Mouse (Mus musculus) layer of hippocampus, postnatal 36 days (tissue): ENCODE results near the gene Ckap4. TPM values are rescaled to one million over a fixed set of nuclear protein-coding genes. Genes with fewer than 3 reads are reported as not detected.

Experiments
- DNase-seq, 2 experiments: peaks; one replicate each; pipeline ENCODE4 v3.0.0; 2022
- total RNA-seq, 2 experiments: library from RNA; stranded (reverse); gene quantifications; 2 replicates each; pipeline ENCODE4 v1.2.3; 2021

The Ckap4 gene
- 10 to 100 TPM; 21.6 to 22.5 TPM for total RNA-seq

DNA sequence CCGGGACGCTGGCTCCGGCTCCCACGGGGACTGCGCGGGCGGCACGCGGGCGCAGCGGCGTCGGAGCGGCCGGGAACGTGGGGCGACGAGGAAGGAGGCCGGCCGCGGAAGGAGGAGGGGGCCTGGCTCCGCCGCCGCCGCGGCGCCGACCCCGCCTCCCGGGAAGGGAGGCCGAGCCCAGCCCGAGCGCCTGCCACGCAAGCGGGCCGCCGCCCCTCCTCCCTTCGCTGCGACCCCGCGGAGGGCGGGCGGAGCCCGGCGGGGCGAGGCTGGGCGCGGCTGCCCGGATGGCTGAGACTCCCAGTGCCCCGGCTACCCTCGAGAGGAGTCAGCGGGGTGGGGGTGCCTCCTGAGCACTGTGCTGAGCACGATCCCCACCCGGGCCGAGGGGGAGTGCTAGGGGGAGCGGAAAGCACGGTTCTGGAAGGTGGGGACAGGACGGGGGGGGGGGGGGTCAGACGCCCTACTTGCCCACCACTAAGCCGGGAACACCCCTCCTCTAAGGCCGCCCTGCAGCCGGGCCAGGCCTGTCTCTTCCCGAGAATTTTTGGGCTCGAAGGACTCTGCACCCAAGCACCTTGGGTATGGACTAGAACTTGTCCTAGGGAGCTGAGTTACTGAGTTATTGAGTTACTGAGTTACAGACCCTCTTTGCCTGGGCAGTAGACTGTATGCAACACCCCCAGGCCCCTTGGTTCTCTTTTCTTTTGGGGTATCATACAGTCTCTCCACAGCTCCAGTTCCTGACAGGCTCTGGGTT is at the start of gene Ckap4:
Gene Ckap4 (minus strand): TSS at position 151 of the 760 bp plus-strand sequence.
- peak; percentile 41 to 45 for DNase-seq

DNA sequence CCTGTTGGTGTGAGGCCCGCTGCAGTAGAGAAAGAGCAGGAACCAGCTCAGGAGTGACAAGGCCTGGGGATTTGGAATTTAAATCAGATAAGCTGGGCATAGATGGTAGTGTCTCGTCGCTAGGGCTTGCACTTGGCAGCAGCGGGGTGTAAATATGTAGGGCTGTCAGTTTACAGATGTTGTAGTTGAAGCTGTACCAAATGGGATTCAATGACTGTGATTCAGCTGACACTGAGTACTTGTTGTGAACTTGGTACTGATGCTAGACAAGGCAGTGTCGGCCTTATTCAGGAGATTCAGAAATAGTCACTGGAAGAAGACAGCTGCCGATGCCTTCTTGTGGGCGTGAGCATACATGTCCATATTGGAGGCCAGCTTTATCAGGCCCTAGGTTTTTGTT is 48.4 kb upstream of the Ckap4 start:
- peak in 1 of 2 experiments; percentile 11 for DNase-seq

DNA sequence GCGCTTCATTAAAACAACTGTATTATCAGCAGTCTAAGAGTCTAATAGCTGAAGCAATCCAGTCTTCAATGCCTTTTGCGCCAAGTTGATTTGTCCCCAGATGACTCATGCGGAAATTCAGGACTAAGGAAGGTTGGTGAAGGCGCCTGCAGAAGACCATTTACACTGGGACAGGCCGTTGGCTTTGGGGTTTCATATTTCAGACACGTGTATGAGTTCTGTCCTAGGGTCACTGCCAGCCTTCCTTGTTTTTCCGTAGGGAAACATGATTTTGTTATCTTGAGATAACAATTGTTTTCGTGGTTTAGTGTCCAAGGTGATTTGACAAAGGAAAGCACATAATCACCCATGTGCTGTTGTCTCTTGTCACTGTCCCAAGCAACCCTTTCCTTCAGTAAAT is 47.3 kb upstream of the Ckap4 start:
- DNase-seq: no peak

DNA sequence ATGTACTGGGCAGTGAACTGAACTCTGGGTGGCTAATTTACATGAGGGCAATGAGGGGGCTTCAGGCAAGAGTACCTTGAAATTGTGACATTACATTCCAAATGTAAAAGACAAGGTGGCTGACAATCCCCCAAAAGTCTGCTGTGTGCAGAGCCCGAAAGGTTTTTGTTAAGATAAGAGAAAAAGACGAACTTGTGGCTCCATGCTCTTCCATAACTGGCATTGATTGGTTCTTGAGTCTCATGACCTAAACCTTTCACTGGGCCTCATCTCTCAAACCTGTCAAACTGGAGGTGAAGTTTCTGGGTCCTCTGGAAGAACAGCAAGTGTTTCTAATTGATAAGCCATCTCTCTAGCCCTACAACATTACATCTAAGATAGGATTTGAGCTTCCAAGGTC is 45.7 kb upstream of the Ckap4 start:
- DNase-seq: no peak

DNA sequence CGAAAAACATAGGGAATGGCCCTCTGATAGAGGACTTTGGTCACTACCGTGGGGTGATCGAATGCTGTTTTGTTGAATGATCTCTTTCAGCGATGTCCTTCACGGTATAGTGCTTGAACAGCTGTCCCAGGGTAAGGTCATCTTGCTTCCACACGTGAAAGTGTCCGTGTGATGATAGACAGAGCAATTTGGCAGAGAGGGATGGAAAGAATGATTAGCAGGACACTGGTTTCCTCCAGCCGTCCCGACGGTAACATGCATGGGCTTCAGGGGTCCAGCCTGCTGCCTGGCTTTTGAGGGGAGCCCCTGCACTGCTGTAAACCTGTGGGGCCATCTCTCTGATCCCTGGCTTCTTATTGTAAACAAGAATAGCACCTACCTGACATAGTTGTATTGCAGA is 44.9 kb upstream of the Ckap4 start:
- no peak for DNase-seq

DNA sequence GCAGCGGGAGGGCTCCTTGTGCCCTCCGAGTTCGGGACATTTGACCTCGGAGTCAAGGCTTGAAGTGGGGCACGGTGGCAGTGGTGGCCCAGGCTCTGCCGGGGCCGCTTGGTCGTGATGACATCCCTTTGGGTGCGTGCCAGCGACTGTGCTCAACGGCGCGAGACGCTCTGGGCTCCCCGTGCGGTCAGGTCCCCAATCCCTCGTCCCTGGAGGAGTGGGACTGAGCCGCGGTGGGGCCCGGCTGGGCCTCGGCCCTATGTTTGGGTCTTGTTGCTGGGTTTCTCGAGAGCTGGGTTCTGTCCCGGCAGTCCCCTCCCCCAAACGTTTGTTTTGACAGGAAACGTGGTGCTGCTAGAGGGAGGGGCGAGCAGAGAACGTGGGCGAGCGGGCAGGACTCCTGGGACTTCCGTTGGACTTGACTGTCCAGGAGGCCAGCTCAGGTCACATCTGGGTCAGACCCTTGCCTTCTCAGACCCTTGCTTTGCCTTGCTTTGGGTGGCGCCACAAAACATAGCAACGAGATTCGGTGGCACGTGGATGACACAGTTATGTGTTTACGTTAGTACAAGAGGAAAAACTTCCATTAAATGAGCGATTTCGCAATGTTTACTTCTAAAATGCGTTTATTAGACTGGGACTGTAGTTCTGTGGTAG is 43.3 kb upstream of the Ckap4 start:
- peak; percentile 66 to 73 for DNase-seq

DNA sequence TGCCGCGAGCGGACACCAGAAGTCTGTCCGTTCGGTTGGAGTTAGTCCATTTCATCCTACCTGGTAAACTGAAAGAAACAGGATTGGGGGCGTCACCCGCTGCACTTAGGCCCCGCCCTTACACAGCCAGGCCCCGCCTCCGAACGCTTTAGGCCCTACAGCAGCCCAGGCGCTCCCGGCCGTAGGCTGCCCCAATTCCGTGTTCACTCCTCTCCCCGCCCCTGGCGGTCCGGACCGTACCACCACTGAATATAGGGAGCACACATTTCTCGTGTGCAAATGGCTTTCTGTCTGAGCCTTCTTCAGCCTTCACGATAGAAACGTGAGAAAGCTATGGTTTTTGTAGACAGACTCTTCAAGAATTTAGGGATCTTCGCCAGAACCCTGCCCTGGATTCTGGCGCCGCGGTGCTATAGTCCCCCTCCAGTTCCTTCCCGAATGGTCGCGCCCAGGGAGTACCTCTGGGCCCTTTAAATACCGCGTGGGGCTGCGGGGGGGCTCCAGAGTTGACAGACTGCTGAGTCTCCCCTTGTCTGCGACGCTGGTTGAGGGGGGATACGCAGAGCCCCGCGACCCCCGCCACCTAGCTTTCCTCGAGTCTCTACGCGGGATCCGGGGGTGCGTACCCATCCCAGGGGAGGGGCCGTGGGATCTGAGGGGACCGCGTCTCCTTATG is 42.7 kb upstream of the Ckap4 start, which contains the start of gene Tcp11l2:
Gene Tcp11l2 (plus strand): TSS at position 232 of the 676 bp plus-strand sequence.
- DNase-seq: peak; percentile 90 to 91

DNA sequence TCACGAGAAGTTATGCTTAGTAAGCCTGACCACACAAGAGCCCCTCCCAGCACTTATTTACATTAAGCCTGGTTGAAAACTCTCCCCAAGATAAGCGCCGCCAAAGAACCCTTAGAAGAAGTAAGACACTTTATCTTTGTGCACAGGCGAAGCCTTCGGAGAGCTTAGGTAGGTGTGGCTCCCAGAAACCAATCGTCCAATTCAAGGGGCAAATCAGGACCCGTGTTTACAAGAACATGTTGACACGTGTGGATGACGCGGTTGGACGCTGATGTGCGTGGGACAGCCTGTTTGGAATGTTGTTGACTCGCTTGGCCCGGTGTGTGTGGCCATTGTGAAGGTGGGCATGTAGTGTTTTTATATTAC is 42.1 kb upstream of the Ckap4 start:
- no peak for DNase-seq

DNA sequence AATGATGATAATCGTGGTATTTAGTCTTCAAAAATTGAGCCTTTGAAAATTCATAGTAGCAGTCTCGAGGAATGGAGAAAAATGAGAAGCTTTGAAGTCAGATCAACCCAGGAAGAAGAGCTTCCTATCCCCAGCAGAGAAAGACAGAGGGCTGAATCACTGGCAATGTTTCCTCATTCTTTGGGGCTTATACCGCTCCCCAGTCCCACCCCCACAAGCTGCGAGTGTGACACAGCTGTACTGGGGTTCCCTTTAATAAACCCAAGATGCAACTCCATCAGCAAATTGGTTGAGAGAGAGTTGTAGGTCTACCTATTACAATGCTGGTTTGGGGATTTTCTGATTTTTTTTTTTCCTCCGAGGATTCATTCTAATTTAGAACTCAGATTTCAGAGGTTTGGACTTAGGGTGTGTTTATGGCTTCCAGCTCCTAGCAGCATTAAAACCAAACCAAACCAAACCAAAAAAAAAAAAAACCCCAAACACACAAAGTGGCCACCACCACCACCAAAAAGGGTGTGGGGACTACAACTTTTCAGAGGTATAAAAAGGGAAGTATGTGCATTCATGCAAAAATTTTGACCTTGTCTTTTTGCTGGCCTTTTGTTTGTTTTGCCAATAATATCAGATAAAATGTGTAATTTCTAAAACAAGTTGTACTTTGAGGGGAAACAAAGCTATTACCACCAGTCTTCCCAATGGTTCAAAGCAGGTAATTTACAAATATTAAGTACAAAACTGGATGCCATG is 40.0 kb upstream of the Ckap4 start:
- no peak for DNase-seq

DNA sequence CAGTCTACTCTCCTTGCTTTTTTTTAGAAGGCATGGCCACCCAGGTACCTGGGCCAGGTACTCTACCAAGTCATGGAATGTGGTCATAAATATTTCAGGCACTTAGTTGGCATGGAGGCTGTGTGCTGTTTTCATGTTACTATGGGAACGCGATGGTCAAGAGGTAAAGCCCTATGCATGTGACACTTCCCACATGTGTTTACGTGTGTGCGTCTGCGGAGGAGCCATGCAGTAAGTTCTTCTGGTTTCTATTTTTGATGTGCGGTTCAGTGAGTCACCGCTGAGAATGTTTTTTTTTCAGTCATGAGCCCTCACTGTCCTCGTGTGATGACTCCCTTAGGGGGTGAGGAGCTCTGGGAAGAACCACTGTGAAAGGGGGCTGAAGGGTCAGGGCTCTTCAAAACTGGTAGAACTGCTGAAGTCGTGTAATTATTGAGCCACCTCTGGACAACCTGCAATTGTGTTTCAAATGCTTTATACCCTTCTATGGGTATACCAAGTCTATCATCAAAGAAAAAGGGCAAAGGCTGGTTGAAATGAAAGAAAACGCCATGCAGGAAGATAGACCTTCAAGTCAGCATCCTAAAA is 37.3 kb upstream of the Ckap4 start:
- no peak for DNase-seq

DNA sequence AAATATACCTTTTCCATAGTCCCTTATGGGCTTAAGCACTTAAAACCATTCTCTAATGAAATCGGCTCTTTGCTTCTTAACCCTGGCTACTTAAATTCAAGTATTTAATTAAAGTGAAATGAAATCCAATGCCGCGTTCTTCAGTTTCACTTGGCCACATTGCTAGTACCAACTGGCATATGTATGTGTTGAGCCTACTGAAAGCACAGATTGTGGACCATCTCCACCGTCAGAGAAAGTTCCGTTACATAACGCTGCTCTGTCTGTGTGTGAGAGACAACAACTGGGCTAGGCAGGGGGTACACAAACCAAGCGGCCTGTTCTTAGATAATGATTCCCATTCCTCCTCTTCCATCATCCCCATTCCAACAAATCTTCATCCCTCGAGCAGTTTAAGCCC is 30.6 kb upstream of the Ckap4 start:
- DNase-seq: no peak

DNA sequence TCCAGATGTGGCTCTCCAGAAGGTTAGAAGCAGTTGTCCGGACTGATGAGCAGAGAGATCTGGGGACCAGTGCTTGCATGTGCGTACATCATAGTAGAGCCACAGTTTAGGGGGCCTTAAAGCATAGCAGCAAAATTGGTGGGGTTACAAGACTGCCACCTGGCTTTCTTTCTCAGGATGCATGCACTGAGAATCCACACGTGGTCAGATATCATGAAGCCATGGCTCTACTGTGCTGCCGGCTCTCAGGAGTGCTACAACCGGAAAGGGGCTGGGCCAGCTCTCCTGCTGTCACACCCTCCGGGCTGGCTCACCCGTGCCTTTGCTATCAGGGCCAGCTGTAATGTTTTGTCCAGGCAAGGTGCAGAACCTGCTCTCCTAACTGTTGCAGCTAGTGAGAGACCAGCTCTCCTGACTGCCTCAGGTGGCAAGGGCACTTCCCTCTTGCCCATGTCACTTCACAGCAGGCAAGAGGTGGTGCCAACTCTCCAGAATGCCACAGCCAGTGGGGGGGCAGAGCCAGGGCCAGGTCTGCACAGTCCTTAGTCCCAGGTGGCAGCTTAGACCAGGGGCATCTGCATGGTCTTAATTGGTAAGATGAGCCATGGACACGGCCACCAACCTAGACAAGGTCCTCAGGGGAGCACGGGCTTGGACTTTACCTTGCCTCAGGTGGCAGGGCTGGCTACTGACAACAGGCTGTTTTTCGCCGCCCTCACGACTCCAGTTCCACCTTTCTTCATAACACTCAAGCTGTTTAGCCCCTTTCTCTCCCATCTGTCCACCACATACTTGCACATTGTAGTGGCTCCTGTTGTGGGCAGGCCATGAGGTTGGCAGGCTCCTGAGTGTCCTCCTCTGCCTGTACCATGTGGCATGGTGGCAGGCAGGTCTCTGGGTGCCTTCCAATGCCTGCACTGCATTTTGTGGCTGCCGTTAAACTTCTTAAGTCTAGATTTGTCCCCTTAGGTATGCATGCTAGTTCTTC is 29.0 kb upstream of the Ckap4 start:
- no peak for DNase-seq

DNA sequence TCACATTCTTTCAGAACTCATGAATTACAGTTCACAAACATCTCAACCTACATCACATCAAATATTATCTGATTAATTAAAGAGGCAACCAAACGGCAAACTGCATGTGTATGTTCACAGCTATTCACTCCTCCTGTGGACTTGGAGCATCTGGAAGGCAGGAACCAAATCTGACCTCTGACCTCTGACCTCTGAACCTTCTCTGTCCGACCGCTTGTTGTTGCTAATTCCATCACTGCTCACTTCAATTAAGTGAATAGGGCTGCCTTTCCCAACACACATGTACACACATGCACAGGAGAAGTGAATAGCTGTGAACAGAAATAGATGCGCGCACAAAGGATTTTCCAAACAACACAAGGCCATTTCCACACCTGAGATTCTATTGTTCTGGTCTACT is 28.3 kb upstream of the Ckap4 start:
- DNase-seq: no peak

DNA sequence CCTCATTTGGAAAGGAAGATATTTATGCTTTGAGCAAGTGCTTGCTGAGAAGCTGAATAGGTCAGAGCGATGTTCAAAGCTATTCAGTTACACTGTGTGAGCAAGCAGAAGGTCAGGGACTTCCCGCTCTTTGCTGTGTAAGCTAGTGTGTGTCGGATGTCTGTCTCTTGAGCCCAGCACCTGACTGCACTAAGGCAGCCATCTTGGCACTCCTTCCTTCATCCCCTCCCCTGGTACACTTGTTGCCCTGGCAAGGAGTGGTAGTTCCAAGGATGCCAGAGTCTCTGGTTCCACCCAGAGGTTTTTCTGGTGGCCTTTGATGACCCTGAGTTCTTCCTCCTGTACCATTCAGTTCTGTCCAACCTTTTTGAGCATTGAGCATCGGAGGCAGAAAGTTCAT is 26.1 kb upstream of the Ckap4 start:
- DNase-seq: no peak

DNA sequence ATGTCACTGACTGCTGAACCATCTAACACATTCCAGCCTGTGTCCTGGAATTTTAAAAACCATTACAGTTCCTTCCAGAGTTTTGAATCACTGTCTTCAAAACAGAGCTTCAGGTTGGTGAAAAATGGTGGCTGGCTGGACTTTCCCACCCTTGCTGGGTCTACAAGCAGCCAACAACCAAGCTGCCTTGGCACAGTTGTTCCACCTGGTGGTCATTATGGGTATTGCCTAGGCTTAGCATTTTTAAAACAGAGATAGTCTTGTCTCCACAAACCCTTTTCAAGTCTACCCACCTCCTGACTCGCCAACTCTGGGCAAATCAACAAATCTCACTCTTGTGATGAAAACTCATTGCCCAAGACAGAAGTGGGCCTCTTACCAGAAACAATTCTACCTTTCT is 24.6 kb upstream of the Ckap4 start:
- no peak for DNase-seq

DNA sequence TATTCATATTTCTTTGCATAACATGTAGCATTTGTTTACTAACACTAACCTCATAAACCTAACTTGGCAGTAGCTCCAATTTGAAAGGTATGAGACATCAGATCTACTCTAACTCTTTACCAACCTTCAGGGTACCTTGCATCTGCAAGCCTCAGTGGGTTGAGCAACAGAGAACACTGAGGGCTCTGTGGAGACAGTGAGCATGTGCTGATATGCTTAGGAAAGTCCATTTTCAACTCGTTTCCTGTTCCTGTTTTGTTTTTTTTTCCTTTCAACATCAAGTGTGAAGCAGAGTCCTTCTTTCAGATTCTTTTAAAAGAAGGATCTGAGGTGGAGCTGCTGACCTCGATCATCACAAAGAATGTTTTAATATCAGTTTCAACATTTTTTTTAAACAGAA is 22.3 kb upstream of the Ckap4 start:
- no peak for DNase-seq

DNA sequence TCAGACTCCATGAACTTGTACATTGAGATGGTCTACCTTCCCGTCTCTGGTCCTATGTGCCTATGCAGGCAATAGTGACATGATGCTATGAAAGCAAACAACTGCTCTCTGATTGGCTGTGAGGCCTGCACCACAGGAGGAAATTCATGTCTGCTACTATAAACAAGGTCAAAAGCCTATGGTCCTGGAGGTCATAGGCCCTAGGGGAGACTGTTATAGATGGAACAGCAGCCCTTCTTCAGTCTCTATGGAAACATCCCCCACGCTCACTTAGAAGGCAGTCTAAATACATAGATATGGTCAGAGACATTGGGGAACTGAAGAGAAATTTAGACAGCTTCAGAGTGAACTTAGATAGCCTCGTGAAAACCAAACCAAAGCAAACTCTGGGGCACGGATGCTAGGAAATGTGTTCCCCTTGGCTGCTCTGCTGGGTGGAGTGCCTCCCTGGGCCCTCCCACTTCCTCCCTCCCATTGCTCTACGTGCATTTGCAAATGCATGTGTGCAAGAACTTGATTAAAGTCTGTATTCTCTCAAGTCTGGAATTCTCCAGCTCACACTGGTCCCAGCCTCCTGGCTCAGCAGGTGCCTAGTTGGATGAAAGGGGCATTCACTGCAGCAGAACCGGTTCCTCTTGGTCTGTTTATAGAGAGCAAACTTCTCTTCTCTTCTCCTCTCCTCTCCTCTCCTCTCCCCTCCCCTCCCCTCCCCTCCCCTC is 20.6 kb upstream of the Ckap4 start:
- DNase-seq: no peak

DNA sequence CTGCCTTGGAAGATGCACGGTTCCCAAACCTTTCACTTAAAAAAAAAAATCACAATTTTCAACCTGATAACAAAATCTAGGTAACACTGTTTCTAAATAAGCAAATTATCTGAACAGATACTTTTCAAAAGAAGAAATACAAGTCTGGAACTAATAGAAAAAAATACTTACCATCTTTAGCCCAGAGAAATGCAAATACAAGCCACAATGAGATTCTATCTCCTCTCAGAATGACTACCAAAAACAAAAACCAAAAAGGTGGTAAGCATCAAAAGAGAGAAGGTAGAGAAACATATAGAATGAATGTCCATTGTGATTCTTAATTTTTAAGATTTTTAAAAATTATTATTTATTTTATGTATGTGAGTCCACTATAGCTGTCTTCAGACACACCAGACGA is 18.6 kb upstream of the Ckap4 start:
- DNase-seq: no peak

DNA sequence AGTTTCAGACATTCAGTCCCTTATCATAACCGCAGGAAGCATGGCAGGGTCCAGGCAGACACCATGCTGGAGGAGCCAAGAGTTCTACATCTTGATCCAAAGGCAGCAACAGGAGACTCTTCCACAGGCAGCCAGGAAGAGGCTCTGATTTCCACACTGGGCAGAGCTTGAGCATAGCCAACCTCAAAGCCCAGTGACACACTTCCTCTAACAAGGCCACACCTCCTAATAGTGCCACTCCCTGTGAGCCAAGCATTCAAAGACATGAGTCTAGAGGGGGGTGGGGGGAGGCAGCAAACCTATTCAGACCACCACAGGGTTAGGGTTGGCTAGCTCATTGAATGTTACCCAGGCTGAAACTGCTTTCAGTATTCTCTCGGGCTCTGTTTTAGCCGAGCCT is 18.0 kb upstream of the Ckap4 start:
- DNase-seq: no peak

DNA sequence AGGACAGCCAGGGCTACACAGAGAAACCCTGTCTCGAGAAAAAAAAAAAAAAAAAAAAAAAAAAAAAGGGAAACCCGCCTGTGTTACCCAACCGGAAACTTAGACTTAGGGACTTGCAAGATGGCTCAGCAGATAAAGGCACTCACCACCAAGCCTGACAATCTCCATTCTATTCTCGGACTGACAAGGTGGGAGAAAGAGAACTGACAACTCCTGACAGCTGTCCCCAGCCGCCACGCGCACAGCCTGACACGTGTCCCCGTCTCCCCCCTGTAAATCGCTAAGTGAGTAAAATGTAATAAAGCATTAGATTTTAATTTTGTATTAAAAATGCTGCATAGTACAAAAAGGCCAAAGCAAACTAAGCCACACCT is 16.0 kb upstream of the Ckap4 start:
- DNase-seq: no peak
